Mouse (Mus musculus): ENCODE results near the gene Zap70. TPM values are rescaled to one million over a fixed set of nuclear protein-coding genes. Genes with fewer than 3 reads are reported as not detected.
"Not testable (repeated sequence)": the region's sequence is repeated elsewhere in the genome, so short reads cannot be mapped to it uniquely, and the experiment has no call there.

Gene Zap70
- total and polyA plus RNA-seq, 2 experiments from 2014 or later: 0.08 TPM; not detected in 1

DNA sequence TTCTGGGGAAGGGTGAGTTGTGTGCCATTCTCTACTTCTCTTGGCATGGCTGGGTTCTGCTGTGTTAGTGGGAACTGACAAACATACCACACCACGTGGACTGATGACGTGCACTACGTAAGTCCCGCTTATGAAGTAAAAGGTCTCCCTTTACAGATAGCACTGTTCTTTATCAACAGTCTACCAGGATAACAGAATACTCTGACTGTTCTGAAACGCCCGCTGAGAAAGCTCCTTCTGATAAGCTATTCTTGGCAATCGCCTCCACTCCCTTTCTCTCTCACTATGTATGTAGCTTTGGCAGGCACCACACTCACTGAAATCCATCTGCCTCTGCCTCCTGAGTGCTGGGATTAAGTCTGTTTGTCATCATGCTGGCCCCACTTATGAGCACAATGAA lies 51.8 kb downstream of the Zap70 start:
- Histone ChIP-seq H3K27me3 (ENCODE audit: control insufficient read depth, insufficient read depth, low read length) (no peaks in the 10 kb centered on the region), H3K36me3 (replicated peaks; ENCODE audit: control insufficient read depth, insufficient read depth, low read length) (peaks cover 83% of the 10 kb centered on the region), H3K4me2 (ENCODE audit: low read depth, low read length) (peak overlapping the region; percentile 15; the same call in 1 of the 2 replicates), H3K9ac (replicated peaks; ENCODE audit: low read depth, low read length) (no peak overlapping the region), H3K9me3 (replicated peaks; ENCODE audit: control insufficient read depth, low read length) (no peaks in the 10 kb centered on the region), H3K4me3 (ENCODE audit: low read depth, low read length) (no peak overlapping the region), H3K4me1 (ENCODE audit: control insufficient read depth, insufficient read depth) (no peaks in the 10 kb centered on the region), H3K27ac (ENCODE audit: low read depth) (peak overlapping the region; percentile 38; the same call in 1 of the 2 replicates)
- 19% methylated on average over 7 of the region's 7 CpGs for WGBS
- DNase-seq (ENCODE audit: low spot score): peak; percentile 43
- TF ChIP-seq CTCF (IDR thresholded peaks at IDR 0.05; ENCODE audit: low read depth) (no peak), EP300 (IDR thresholded peaks at IDR 0.05; ENCODE audit: low read depth) (no peak)
- peak; percentile 62 for ATAC-seq (ENCODE audit: insufficient read depth, low read depth)

GRCm38 (mm10) chr1:36814271-36814903 lies 52.8 kb downstream of the Zap70 start:
- no peaks in the 10 kb centered on the region for H3K27me3 ChIP-seq (ENCODE audit: control insufficient read depth, insufficient read depth, low read length)

DNA sequence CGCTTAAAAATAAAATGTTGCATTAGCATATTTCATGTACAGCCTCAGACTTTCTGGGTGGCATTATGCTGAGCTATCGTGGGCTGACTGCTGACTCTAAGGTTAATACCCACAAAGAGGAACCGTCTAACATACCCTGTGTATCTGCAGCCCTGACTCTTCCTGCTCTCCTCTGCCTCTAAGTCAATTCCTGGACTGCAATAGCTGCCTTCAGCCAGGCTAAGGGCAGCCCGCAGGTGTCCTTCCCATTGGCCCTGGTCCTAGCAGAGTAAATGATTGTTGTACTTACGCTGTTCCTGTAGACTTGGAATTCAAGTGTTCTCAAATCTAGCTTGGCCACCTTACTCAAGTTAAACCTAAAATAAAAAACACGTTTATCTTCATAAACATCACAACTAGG lies 53.6 kb downstream of the Zap70 start:
- no peak for DNase-seq (ENCODE audit: low spot score)
- ATAC-seq (ENCODE audit: insufficient read depth, low read depth): no peak
- TF ChIP-seq EP300 (IDR thresholded peaks at IDR 0.05; ENCODE audit: low read depth): no peak
- no peak for TF ChIP-seq CTCF (IDR thresholded peaks at IDR 0.05; ENCODE audit: low read depth)
- Histone ChIP-seq H3K9ac (replicated peaks; ENCODE audit: low read depth, low read length) (no peak overlapping the region), H3K27me3 (ENCODE audit: control insufficient read depth, insufficient read depth, low read length) (no peaks in the 10 kb centered on the region), H3K9me3 (replicated peaks; ENCODE audit: control insufficient read depth, low read length) (no peaks in the 10 kb centered on the region), H3K4me3 (ENCODE audit: low read depth, low read length) (no peak overlapping the region), H3K4me1 (ENCODE audit: control insufficient read depth, insufficient read depth) (no peaks in the 10 kb centered on the region), H3K36me3 (replicated peaks; ENCODE audit: control insufficient read depth, insufficient read depth, low read length) (peaks cover 82% of the 10 kb centered on the region), H3K4me2 (ENCODE audit: low read depth, low read length) (no peak overlapping the region), H3K27ac (ENCODE audit: low read depth) (no peak overlapping the region)
- 83% methylated on average over 6 of the region's 6 CpGs for WGBS

More at GRCm38 (mm10) chr1:36814271-36814903, 52.8 kb downstream of the Zap70 start:
- Histone ChIP-seq H3K36me3 (replicated peaks; ENCODE audit: control insufficient read depth, insufficient read depth, low read length) (peaks cover 84% of the 10 kb centered on the region), H3K4me3 (ENCODE audit: low read depth, low read length) (no peak overlapping the region), H3K4me1 (ENCODE audit: control insufficient read depth, insufficient read depth) (no peaks in the 10 kb centered on the region), H3K4me2 (ENCODE audit: low read depth, low read length) (no peak overlapping the region), H3K27ac (ENCODE audit: low read depth) (no peak overlapping the region), H3K9ac (replicated peaks; ENCODE audit: low read depth, low read length) (no peak overlapping the region), H3K9me3 (replicated peaks; ENCODE audit: control insufficient read depth, low read length) (no peaks in the 10 kb centered on the region)
- ATAC-seq (ENCODE audit: insufficient read depth, low read depth) (no peak), DNase-seq (ENCODE audit: low spot score) (no peak)
- TF ChIP-seq EP300 (IDR thresholded peaks at IDR 0.05; ENCODE audit: low read depth) (no peak), CTCF (IDR thresholded peaks at IDR 0.05; ENCODE audit: low read depth) (no peak)
- WGBS: 71% methylated on average over 5 of the region's 5 CpGs

DNA sequence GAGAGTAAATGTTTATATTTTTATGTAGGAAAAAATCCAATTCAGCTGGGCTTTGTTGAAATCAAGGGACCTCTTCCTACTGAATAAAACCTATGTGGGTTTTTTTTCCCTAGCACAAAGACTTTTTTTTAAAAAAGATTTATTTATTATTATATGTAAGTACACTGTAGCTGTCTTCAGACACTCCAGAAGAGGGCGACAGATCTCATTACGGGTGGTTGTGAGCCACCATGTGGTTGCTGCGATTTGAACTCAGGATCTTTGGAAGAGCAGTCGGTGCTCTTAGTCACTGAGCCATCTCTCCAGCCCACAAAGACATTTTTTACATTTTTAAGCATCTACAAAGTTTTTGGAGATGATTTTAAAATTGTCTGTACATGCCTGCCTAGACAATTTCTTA lies 60.3 kb downstream of the Zap70 start:
- H3K27ac ChIP-seq (ENCODE audit: low read depth); H3K4me3 ChIP-seq (ENCODE audit: low read depth, low read length); H3K4me1 ChIP-seq (ENCODE audit: control insufficient read depth, insufficient read depth); H3K4me2 ChIP-seq (ENCODE audit: low read depth, low read length); H3K27me3 ChIP-seq (ENCODE audit: control insufficient read depth, insufficient read depth, low read length); ATAC-seq (ENCODE audit: insufficient read depth, low read depth); H3K9ac ChIP-seq (replicated peaks; ENCODE audit: low read depth, low read length); H3K9me3 ChIP-seq (replicated peaks; ENCODE audit: control insufficient read depth, low read length); DNase-seq (ENCODE audit: low spot score): not testable (repeated sequence)
- H3K36me3 ChIP-seq (replicated peaks; ENCODE audit: control insufficient read depth, insufficient read depth, low read length): peaks cover 85% of the 10 kb centered on the region
- 86% methylated on average over 4 of the region's 4 CpGs for WGBS

GRCm38 (mm10) chr1:36824356-36824755 lies 62.8 kb downstream of the Zap70 start:
- ATAC-seq (ENCODE audit: insufficient read depth, low read depth): no peak
- DNase-seq (ENCODE audit: low spot score): no peak
- Histone ChIP-seq H3K27me3 (ENCODE audit: control insufficient read depth, insufficient read depth, low read length) (no peaks in the 10 kb centered on the region), H3K4me1 (ENCODE audit: control insufficient read depth, insufficient read depth) (no peaks in the 10 kb centered on the region), H3K9ac (replicated peaks; ENCODE audit: low read depth, low read length) (no peak overlapping the region), H3K4me2 (ENCODE audit: low read depth, low read length) (no peak overlapping the region), H3K4me3 (ENCODE audit: low read depth, low read length) (no peak overlapping the region), H3K36me3 (replicated peaks; ENCODE audit: control insufficient read depth, insufficient read depth, low read length) (peaks cover 72% of the 10 kb centered on the region), H3K9me3 (replicated peaks; ENCODE audit: control insufficient read depth, low read length) (no peaks in the 10 kb centered on the region), H3K27ac (ENCODE audit: low read depth) (no peak overlapping the region)
- TF ChIP-seq EP300 (IDR thresholded peaks at IDR 0.05; ENCODE audit: low read depth) (no peak), CTCF (IDR thresholded peaks at IDR 0.05; ENCODE audit: low read depth) (no peak)
- WGBS: 98% methylated on average over 5 of the region's 5 CpGs
